Mouse (Mus musculus): ENCODE measurements around the gene Gm49384. TPM values are rescaled to one million over a fixed set of nuclear protein-coding genes. Genes with fewer than 3 reads are reported as not detected.

Gm49384 gene
- polyA plus RNA-seq, 1 experiment = 2.5 TPM

Other genes starting within 250 kb of the Gm49384 start
- 1,265 and 1,574 TPM in 2 replicates for gene Rps29, start 45.1 kb downstream of the Gm49384 start, polyA plus RNA-seq (2012; rRNA removed)
- 0.06 and 0.56 TPM in 2 replicates for gene Lrr1, start 35.5 kb downstream of the Gm49384 start, polyA plus RNA-seq (2012; rRNA removed)
- 304 and 313 TPM in 2 replicates for gene Rpl36al, start 20.2 kb downstream of the Gm49384 start, polyA plus RNA-seq (2012; rRNA removed)
- 14.4 and 15.7 TPM in 2 replicates for gene Mgat2, start 20.1 kb downstream of the Gm49384 start, polyA plus RNA-seq (2012; rRNA removed)
- gene Gm49383, start 7.2 kb downstream of the Gm49384 start, polyA plus RNA-seq (2012; rRNA removed) = 1.1 and 1.2 TPM in 2 replicates
- 2.0 and 2.2 TPM in 2 replicates for gene Dnaaf2, start 5.8 kb downstream of the Gm49384 start, polyA plus RNA-seq (2012; rRNA removed)
- 1.6 and 2.0 TPM in 2 replicates for gene Pole2, start 23.9 kb upstream of the Gm49384 start, polyA plus RNA-seq (2012; rRNA removed)
- gene Klhdc1, start 36.9 kb upstream of the Gm49384 start, polyA plus RNA-seq (2012; rRNA removed) = 20.9 and 23.6 TPM in 2 replicates
- gene Klhdc2, start 92.4 kb upstream of the Gm49384 start, polyA plus RNA-seq (2012; rRNA removed) = 121 and 127 TPM in 2 replicates
- gene Nemf, start 152.9 kb upstream of the Gm49384 start, polyA plus RNA-seq (2012; rRNA removed) = 38.2 and 45.4 TPM in 2 replicates
- gene Arf6, start 167.9 kb upstream of the Gm49384 start, polyA plus RNA-seq (2012; rRNA removed) = 46.3 and 48.8 TPM in 2 replicates
- 0.27 and 0.50 TPM in 2 replicates for gene Gm9887, start 168.2 kb upstream of the Gm49384 start, polyA plus RNA-seq (2012; rRNA removed)